Mouse (Mus musculus) embryonic fibroblast, embryonic 13.5 days (primary cell): ENCODE data around the gene Zfp428.

ENCODE experiments used
- CTCF ChIP-seq: IDR thresholded peaks from 2 replicates; pipeline ENCODE4 v1.5.1; 2011; ENCODE audit warnings: mild to moderate bottlenecking, control low read depth, low read length, moderate library complexity, borderline replicate concordance; ENCODE audit not compliant: insufficient read depth
- POLR2A ChIP-seq: IDR thresholded peaks from 2 replicates; pipeline ENCODE4 v1.6.1; 2011; ENCODE audit warnings: low read depth, mild to moderate bottlenecking, control low read depth, low read length, moderate library complexity

DNA sequence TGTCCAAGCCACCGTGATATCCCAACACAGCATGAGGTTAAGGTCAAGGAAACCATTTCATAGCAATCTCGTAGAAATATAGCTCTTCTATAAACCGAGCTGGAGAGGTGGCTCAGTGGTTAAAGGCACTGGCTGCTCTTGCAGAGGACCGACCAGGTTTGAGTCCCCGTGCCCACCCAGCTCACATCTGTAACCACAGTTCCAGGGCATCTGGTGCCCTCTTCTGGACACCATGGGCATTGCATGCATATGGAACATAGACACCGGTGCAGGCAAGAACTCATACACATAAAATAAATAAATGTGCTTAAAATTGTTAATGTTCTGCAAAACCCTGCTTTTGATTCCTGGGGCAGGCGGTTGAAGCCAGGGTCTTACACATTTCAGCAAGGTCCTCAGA is 33.9 kb upstream of the Zfp428 start:
- TF ChIP-seq POLR2A, result no peak
- peak; percentile 71 for TF ChIP-seq CTCF
